Mouse (Mus musculus) kidney, adult 2 months (tissue): ENCODE measurements at regions not wholly inside any gene's neighbourhood (a gene's known extent, or its start where the extent isn't known, plus 50 kb on each side); places are given as distances from the start of the nearest gene placed in this dataset.

Experiments used
- CTCF ChIP-seq: fragments of 200-500 bp; conservative IDR thresholded peaks from 2 replicates; pipeline ENCODE4 v1.5.1; 2011; ENCODE audit warnings: low read depth, mild to moderate bottlenecking, control low read depth, low read length, moderate library complexity, mixed read lengths; ENCODE audit not compliant: insufficient read depth, insufficient read length
- POLR2A ChIP-seq: fragments of 200-500 bp; IDR thresholded peaks from one replicate; pipeline ENCODE4 v1.6.1; 2011; ENCODE audit warnings: low read depth, low read length, control low read depth

DNA sequence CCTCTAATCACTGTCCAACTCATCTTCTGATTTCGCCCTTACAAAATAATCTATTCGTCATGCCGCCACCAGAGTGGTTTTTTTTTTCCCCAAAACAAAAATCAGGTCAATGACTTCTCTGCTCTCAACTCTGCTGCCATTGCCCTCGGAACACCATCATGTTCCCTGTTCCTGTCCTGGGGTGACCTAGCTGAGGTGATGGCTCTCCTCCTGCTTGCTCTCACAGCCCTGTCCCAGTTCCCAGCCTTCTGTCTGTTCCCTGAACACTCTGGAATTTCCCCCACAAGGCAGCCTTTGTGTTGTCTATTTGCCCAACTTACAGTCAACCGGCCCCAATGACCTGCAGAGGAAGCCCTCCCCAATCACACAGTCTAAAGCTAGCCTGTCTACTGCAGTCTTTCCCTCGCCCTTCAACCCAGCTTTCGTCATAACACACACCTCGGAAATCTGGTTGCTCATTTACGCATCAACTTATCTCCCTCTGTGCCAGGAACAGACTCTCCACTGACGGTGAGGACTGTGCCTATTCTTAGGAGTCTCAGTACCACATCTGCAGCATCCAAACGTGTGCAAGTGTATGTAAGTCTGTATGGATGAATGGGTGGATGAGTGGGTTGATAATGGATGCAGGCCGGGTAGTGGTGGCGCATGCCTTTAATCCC is 53.2 kb upstream of the Grik3 start:
- TF ChIP-seq CTCF: no peak
- TF ChIP-seq POLR2A: no peak
